Mouse (Mus musculus) liver, postnatal 0 days (tissue): Measurements from ENCODE around the gene Gm10160. TPM values are rescaled to one million over a fixed set of nuclear protein-coding genes. Genes with fewer than 3 reads are reported as not detected.
"Not testable (repeated sequence)": the region's sequence is repeated elsewhere in the genome, so short reads cannot be mapped to it uniquely, and the experiment has no call there.

Experiments
- ATAC-seq: fragments of 200-750 bp; cut with Nextera tagmentation; 2 replicates; pipeline ENCODE4 v1.8.0; 2017; ENCODE audit warnings: mild to moderate bottlenecking, moderate library complexity
- DNase-seq: peaks from one replicate; pipeline ENCODE4 v3.0.0-alpha.2; 2016
- H3K27ac ChIP-seq: fragments of 300-500 bp; sonication (generic); 2 replicates; pipeline ENCODE4 v1.5.1; 2014; ENCODE audit warnings: antibody characterized with exemption, moderate library complexity, mild to moderate bottlenecking, low read depth
- H3K27me3 ChIP-seq: fragments of 300-500 bp; sonication (generic); 2 replicates; pipeline ENCODE4 v1.6.1; 2014; ENCODE audit warnings: low read length, control low read depth, mixed read lengths; ENCODE audit not compliant: insufficient read depth
- H3K36me3 ChIP-seq: fragments of 300-500 bp; sonication (generic); replicated peaks from 2 replicates; pipeline ENCODE4 v1.6.1; 2014; ENCODE audit warnings: mild to moderate bottlenecking, control low read depth, low read length, moderate library complexity, mixed read lengths; ENCODE audit not compliant: insufficient read depth
- H3K4me1 ChIP-seq: fragments of 300-500 bp; sonication (generic); 2 replicates; pipeline ENCODE4 v1.6.1; 2014; ENCODE audit warnings: antibody characterized with exemption, mild to moderate bottlenecking, control low read depth; ENCODE audit not compliant: insufficient read depth
- H3K4me2 ChIP-seq: fragments of 300-500 bp; sonication (generic); 2 replicates; pipeline ENCODE4 v1.6.1; 2014; ENCODE audit warnings: low read depth, mild to moderate bottlenecking, low read length, moderate library complexity, mixed read lengths
- H3K4me3 ChIP-seq: fragments of 300-500 bp; sonication (generic); 2 replicates; pipeline ENCODE4 v1.5.1; 2014; ENCODE audit warnings: low read depth, low read length
- H3K9ac ChIP-seq: fragments of 300-500 bp; sonication (generic); replicated peaks from 2 replicates; pipeline ENCODE4 v1.6.1; 2014; ENCODE audit warnings: mild to moderate bottlenecking, moderate library complexity
- H3K9me3 ChIP-seq: fragments of 300-500 bp; sonication (generic); 2 replicates; pipeline ENCODE4 v1.6.1; 2016; ENCODE audit warnings: mild to moderate bottlenecking, control low read depth, low read length, mixed read lengths
- CTCF ChIP-seq: sonication (generic); IDR thresholded peaks from 2 replicates; pipeline ENCODE4 v1.5.1; 2016; ENCODE audit warnings: antibody characterized with exemption, low read depth
- EP300 ChIP-seq: IDR thresholded peaks from 2 replicates; pipeline ENCODE4 v1.6.1; 2016; ENCODE audit warnings: antibody characterized with exemption, low read depth, mild to moderate bottlenecking
- WGBS: fragments of 180-500 bp; shearing (Covaris S2); extraction: QIAGEN DNeasy Blood & Tissue Kit; methylation state at CpG from one replicate; pipeline ENCODE4 v1.1.7; 2014; ENCODE audit not compliant: insufficient replicate concordance; 5-methylcytosine and 5-hydroxymethylcytosine counted together
- polyA plus RNA-seq: library from polyadenylated mRNA; unstranded; fragments of >200 nt; fragmentation: Nextera tagmentation; extraction: Ambion mirVana; gene quantifications from 2 replicates; pipeline ENCODE4 v1.2.1, GENCODE M21; 2015

The Gm10160 gene
- polyA plus RNA-seq, 1 experiment from 2014 or later, result not detected

DNA sequence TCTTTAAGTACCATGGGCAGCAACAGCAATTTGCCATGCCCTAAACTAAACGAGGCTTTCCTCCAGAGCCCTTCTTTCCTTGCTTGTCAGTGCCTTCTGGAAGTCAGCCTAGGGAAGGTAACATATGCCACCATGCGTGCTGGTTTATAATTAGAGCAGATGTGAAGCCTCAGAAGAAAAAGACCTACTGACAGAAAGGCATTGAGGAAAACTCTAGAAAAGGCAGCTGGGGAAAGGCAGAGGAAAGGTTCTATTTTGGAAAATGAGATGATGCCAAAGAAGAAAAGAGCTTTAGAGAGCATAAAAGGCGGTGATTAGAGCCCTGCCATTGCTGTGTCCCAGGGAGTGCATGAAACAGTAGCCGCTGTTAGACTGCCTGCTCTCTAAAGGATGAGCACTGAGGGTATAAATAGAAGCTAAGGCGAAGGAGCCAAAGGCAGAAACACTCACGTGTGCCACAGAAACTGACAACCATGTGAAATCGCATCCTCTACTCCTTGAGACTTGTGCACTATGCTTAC lies 14.9 kb downstream of the Gm10160 start:
- Histone ChIP-seq H3K9me3 (no peaks in the 10 kb centered on the region), H3K27ac (no peak overlapping the region), H3K9ac (no peak overlapping the region), H3K27me3 (0 out of 2 replicates have a peak, but pooled peaks cover 4% of the 10 kb centered on the region), H3K4me1 (no peaks in the 10 kb centered on the region), H3K4me3 (no peak overlapping the region), H3K4me2 (no peak overlapping the region), H3K36me3 (no peaks in the 10 kb centered on the region)
- no peak for DNase-seq
- WGBS, result 68% methylated on average over 7 of the region's 7 CpGs
- ATAC-seq, result no peak
- no peak for TF ChIP-seq EP300
- TF ChIP-seq CTCF, result no peak

DNA sequence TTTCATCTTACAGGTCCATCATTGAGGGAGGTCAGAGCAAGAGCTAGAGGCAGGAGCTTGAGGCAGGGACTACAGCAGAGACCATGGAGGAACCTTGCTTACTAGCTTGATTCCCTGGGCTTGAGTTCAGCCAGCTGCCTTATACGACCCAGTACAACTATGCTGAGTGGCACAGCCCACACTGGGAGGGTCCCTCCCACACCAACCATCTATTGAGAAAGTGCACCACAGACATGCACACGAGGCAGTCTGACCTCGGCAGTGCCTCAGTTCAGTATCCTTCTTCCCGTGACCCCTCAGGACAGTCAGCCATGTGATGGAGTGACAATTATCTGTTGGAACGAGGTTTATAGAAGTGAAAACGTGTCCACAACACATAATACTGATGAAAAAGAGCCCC lies 15.8 kb downstream of the Gm10160 start:
- no peak overlapping the region for H3K4me3 ChIP-seq
- no peak overlapping the region for H3K9ac ChIP-seq
- no peaks in the 10 kb centered on the region for H3K4me1 ChIP-seq
- no peak overlapping the region for H3K27ac ChIP-seq
- 0 out of 2 replicates have a peak, but pooled peaks cover 4% of the 10 kb centered on the region for H3K27me3 ChIP-seq
- TF ChIP-seq EP300, result no peak
- no peak for TF ChIP-seq CTCF
- no peak overlapping the region for H3K4me2 ChIP-seq
- 58% methylated on average over 6 of the region's 6 CpGs for WGBS
- no peak for DNase-seq
- no peaks in the 10 kb centered on the region for H3K36me3 ChIP-seq
- H3K9me3 ChIP-seq, result no peaks in the 10 kb centered on the region
- ATAC-seq, result no peak

DNA sequence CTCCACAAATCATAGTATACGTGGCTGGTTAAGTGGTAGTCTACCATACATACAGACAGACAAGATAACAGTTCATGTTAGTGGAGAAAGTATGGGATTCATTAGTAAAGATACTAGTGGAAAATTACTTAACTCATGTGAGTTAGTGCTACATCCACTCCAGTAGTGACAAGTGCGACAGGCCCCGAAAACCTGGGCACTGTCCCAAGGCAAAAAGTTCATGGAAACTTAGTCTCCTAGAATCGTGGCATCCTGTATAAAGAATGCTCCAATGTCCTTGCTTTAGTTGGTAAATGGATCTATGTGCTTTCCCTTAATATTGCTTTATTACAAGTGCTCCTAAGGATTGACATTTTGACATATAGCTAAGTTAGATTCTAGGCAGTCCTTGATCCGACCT lies 17.8 kb downstream of the Gm10160 start:
- not testable (repeated sequence) for H3K27ac ChIP-seq, ATAC-seq, H3K36me3 ChIP-seq, H3K4me2 ChIP-seq, H3K4me1 ChIP-seq, DNase-seq, H3K27me3 ChIP-seq, H3K9me3 ChIP-seq, H3K4me3 ChIP-seq, H3K9ac ChIP-seq
- WGBS, result 74% methylated on average over 5 of the region's 5 CpGs

DNA sequence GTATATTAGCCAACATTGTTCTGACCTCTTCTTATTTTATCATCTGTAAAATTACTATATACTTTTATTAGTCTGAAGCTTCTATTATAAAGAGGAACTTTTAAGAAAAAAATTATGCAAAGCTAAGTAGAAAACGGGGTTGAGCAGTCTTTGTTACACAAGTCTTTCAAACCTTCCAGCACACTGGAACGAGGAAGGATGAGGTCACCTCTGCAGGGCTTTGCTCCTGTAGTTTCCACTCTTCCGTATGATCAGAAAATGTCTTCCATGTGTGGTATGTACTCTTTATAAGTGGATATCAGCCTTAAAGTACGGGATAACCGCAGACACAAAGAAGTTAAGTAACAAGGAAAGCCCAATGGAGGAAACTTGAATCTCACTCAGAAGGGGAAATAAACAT lies 20.2 kb downstream of the Gm10160 start:
- ATAC-seq (no peak), DNase-seq (no peak)
- WGBS, result 74% methylated on average over 5 of the region's 5 CpGs
- no peak overlapping the region for H3K4me2 ChIP-seq
- H3K36me3 ChIP-seq, result no peaks in the 10 kb centered on the region
- no peak overlapping the region for H3K9ac ChIP-seq
- no peaks in the 10 kb centered on the region for H3K27me3 ChIP-seq
- no peak overlapping the region for H3K4me3 ChIP-seq
- no peaks in the 10 kb centered on the region for H3K4me1 ChIP-seq
- TF ChIP-seq CTCF (no peak), EP300 (no peak)
- H3K9me3 ChIP-seq, result no peaks in the 10 kb centered on the region
- H3K27ac ChIP-seq, result no peak overlapping the region

DNA sequence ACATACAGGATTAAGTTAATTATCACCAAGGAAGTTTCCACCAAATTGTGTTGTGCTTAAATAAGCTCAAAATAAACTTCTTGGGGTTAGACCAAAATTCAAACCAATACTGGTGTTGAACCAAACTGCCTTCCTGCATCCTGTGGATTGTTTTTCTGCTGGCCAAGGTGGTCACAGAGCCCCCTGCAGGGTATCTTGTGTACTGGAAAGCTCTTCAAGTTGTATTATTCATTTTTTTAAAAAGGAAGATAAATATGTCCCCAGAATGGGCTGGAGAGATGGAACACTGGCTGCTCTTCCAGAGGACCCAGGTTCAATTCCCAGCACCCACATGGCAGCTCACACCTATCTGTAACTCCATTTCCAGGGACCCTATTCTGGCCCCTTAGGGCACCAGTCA lies 20.7 kb downstream of the Gm10160 start:
- no peak for DNase-seq
- Histone ChIP-seq H3K27me3 (no peaks in the 10 kb centered on the region), H3K9ac (no peak overlapping the region), H3K27ac (no peak overlapping the region), H3K4me2 (no peak overlapping the region), H3K4me3 (no peak overlapping the region), H3K36me3 (no peaks in the 10 kb centered on the region), H3K9me3 (no peaks in the 10 kb centered on the region), H3K4me1 (no peaks in the 10 kb centered on the region; the same call in 1 of the 2 replicates)
- peak; percentile 36 for TF ChIP-seq CTCF
- TF ChIP-seq EP300, result no peak
- ATAC-seq, result no peak

DNA sequence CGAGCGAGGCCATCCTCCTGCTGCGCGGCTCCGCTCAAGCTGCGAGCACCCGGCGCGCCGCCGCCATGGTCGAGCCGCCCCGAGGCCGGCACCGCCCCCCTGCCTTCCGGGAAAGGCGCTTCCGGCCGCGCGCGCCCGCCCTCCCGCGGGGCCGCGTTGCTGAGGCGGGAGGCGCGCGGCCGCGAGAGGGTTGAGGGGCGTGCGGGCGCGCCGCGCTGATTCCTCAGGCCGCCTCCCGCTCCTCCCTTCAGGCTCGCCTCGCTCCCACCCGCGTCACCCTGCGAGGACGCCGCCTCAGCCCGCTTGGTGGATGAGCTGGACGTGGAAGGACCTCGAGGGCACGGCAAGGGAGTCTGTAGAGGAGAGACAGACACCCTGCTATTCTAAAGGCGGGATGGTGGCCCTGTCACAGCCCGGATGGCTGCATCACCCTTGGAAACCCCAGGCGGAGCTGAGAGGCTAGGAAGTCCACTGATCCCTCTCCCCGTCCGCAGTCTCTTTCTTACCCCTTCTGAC lies 26.2 kb downstream of the Gm10160 start, which contains the start of gene Btbd1:
Btbd1 (minus strand) TSS at position 53 of the 516 bp plus-strand sequence.
- WGBS, result 1% methylated on average over 46 of the region's 58 CpGs
- peak within 1 kb of the TSS; percentile 95 for H3K27ac ChIP-seq
- peak within 1 kb of the TSS; percentile 92 for H3K4me3 ChIP-seq
- H3K4me2 ChIP-seq, result peak within 1 kb of the TSS; percentile 92
- TF ChIP-seq EP300, result no peak
- no peak for TF ChIP-seq CTCF
- ATAC-seq, result peak; percentile 95
- H3K4me1 ChIP-seq, result peaks cover 29% of the 10 kb centered on the region
- no peaks in the 10 kb centered on the region for H3K27me3 ChIP-seq
- H3K9ac ChIP-seq, result peak within 1 kb of the TSS; percentile 89
- H3K36me3 ChIP-seq, result no peaks in the 10 kb centered on the region
- peak; percentile 89 for DNase-seq
- H3K9me3 ChIP-seq, result no peaks in the 10 kb centered on the region
